Mouse (Mus musculus) brain, embryonic 14.5 days (tissue): ENCODE data around the gene Enthd1. TPM values are rescaled to one million over a fixed set of nuclear protein-coding genes. Genes with fewer than 3 reads are reported as not detected.
"Not testable (repeated sequence)": the region's sequence is repeated elsewhere in the genome, so short reads cannot be mapped to it uniquely, and the experiment has no call there.

Experiments
- DNase-seq: peaks from one replicate; pipeline ENCODE4 v3.0.0-alpha.2; 2011; ENCODE audit warnings: low read depth
- CTCF ChIP-seq: fragments of 200-500 bp; IDR thresholded peaks from 2 replicates; pipeline ENCODE4 v1.5.1; 2012; ENCODE audit warnings: inconsistent platforms, mild to moderate bottlenecking, moderate library complexity, borderline replicate concordance; ENCODE audit not compliant: insufficient read depth, insufficient read length; ENCODE audit errors: extremely low read depth
- POLR2A ChIP-seq: fragments of 200-500 bp; IDR thresholded peaks from 2 replicates; pipeline ENCODE4 v1.6.1; 2012; ENCODE audit warnings: mild to moderate bottlenecking, inconsistent platforms, borderline replicate concordance; ENCODE audit not compliant: poor library complexity, insufficient read depth, insufficient read length, severe bottlenecking; ENCODE audit errors: extremely low read depth
- polyA plus RNA-seq: library from polyadenylated mRNA; depleted of rRNA; stranded (reverse); fragments of >200 nt; gene quantifications from 2 replicates; pipeline ENCODE4 v1.2.3, GENCODE M21; 2012

Gene Enthd1
- polyA plus RNA-seq, 1 experiment: not detected

GRCm38 (mm10) chr15:80529955-80530869 is 34.7 kb downstream of the Enthd1 start:
- peak; percentile 90 for DNase-seq
- no peak for TF ChIP-seq POLR2A
- no peak for TF ChIP-seq CTCF

- TF ChIP-seq POLR2A: no peak
- TF ChIP-seq CTCF: no peak
- DNase-seq: no peak
Observed at GRCm38 (mm10) chr15:80521661-80522388, 43.1 kb downstream of the Enthd1 start.

GRCm38 (mm10) chr15:80519931-80520330 is 45.0 kb downstream of the Enthd1 start:
- no peak for DNase-seq
- no peak for TF ChIP-seq POLR2A
- no peak for TF ChIP-seq CTCF

GRCm38 (mm10) chr15:80518567-80519223 is 46.3 kb downstream of the Enthd1 start:
- DNase-seq: no peak
- no peak for TF ChIP-seq POLR2A
- no peak for TF ChIP-seq CTCF

GRCm38 (mm10) chr15:80517996-80518395 is 47.0 kb downstream of the Enthd1 start:
- TF ChIP-seq CTCF (no peak), POLR2A (no peak)
- DNase-seq: peak; percentile 87

- TF ChIP-seq POLR2A (no peak), CTCF (no peak)
- DNase-seq: no peak
Observed at GRCm38 (mm10) chr15:80516525-80516924, 48.4 kb downstream of the Enthd1 start.

GRCm38 (mm10) chr15:80505086-80505485 is 59.9 kb downstream of the Enthd1 start:
- DNase-seq: peak; percentile 57
- TF ChIP-seq POLR2A: no peak
- TF ChIP-seq CTCF: no peak

GRCm38 (mm10) chr15:80503155-80503554 is 61.8 kb downstream of the Enthd1 start:
- DNase-seq: not testable (repeated sequence)

- TF ChIP-seq POLR2A (no peak), CTCF (no peak)
- DNase-seq: no peak
Observed at GRCm38 (mm10) chr15:80502741-80503140, 62.2 kb downstream of the Enthd1 start.

- TF ChIP-seq POLR2A: no peak
- TF ChIP-seq CTCF: no peak
- no peak for DNase-seq
Observed at GRCm38 (mm10) chr15:80501106-80502096, 63.6 kb downstream of the Enthd1 start.

GRCm38 (mm10) chr15:80500426-80500825 is 64.5 kb downstream of the Enthd1 start:
- peak; percentile 35 for DNase-seq
- TF ChIP-seq POLR2A: no peak
- TF ChIP-seq CTCF: no peak

GRCm38 (mm10) chr15:80497733-80498132 is 67.2 kb downstream of the Enthd1 start:
- not testable (repeated sequence) for DNase-seq
